Mouse (Mus musculus) erythroblast, embryonic 14.5 days (primary cell): ENCODE data around the gene Pip4k2a.

ENCODE experiments used
- GATA1 ChIP-seq: IDR thresholded peaks from 2 replicates; pipeline ENCODE4 v1.6.1; 2012; ENCODE audit warnings: low read length, inconsistent platforms, mixed read lengths
- TAL1 ChIP-seq: IDR thresholded peaks from 3 replicates; pipeline ENCODE4 v1.6.1; 2012; ENCODE audit warnings: low read length, inconsistent platforms, mixed read lengths

DNA sequence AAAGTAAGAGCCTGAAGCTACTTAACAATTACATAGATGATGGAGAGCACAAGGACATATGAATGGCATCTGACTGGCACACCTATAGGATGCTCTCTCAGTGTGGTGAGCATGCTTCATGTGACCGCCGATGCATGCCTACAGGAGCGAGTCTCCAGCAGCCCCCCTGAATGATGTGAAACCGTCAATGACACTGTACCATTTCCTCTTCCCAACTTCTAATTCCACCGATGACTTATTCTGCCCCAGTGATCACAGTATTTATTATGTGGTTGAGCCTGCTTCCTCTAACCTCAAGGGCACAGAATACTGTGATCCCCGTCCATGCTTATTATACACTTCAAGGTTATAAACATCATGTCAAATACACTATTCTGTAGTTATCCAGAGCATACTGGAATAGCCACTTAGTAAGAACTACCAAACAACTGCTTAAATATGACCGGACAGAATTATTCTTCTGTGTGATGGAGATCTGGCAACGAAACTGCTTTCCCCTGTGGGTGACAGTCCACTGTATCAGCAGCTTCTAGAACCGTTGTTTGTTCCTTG, 74.8 kb downstream of the Pip4k2a start:
- TF ChIP-seq TAL1 (no peak), GATA1 (no peak)
